Mouse (Mus musculus): ENCODE results near the gene Smg9. TPM values are rescaled to one million over a fixed set of nuclear protein-coding genes. Genes with fewer than 3 reads are reported as not detected.

The Smg9 gene
- polyA plus RNA-seq, 1 experiment: 34.9 TPM

DNA sequence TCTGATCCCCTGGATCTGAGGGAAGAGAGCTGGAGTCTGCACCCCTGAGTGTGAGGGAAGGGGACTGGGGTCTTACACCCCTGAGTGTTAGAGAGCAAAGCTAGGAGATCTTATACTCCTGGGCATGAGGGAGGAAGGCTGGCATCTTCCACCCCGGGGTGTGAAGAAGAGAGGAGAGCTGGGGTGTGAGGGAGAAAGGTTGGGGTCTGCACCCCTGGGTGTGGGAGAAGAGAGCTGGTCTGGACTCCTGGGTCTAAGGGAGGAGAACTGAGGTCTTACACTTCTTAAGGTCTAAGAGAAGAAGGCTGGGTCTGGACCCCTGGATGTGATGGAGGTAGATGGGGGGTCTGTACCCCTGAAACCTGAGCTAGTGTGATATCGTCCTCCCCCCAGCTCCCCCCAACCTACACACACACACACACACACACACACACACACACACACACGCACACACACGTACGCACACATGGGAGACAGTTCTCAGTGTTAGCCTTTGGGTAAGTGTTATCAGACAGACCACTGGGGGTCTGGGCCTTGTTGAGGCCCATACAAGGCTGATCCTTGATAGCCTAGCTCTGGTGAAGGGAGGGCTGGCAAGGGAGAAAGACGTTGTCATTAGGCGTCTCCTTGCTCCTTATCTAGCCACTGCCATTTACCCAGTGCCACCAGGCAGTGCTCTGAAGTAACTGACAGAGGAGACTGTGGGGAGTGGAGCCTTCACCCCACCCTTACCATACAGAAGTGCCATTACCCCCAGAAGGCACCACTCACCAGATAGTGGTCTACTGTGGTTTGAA, 28.2 kb upstream of the Smg9 start:
- H3K27me3 ChIP-seq (replicated peaks; ENCODE audit: control insufficient read depth, insufficient read depth, low read length): no peaks in the 10 kb centered on the region
- no peaks in the 10 kb centered on the region for H3K36me3 ChIP-seq (ENCODE audit: control insufficient read depth, insufficient read depth, low read length)
- H3K27ac ChIP-seq (ENCODE audit: insufficient read depth, low read depth, low read length): no peak overlapping the region
- no peaks in the 10 kb centered on the region for H3K4me1 ChIP-seq (ENCODE audit: control insufficient read depth, insufficient read depth, low read length)
- no peak for DNase-seq
- TF ChIP-seq POLR2A (IDR thresholded peaks at IDR 0.05; ENCODE audit: low read depth, low read length): no peak
- no peak for TF ChIP-seq CTCF (conservative IDR thresholded peaks at IDR 0.05; ENCODE audit: insufficient read depth, insufficient read length, low read depth, low read length)
- 75% methylated on average over 7 of the region's 7 CpGs for WGBS
- no peak overlapping the region for H3K4me3 ChIP-seq (ENCODE audit: insufficient read depth, low read depth, low read length)

DNA sequence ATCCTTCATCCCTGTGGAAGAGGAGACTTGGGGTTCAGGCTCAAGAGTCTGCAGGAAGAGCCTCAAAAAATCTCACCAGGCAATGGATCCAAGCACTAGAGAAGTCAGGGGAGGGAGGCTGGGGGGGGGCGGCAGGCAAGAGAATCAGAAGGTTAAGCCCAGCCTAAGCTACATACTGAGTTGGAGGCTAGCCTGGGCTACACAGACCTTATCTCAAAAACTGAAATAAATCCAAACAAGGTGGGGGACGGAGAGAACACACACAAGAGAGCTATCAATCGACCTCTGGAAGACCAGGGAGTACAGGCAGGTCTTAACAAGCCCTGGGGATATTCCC, 27.6 kb upstream of the Smg9 start:
- no peak for DNase-seq
- Histone ChIP-seq H3K36me3 (ENCODE audit: control insufficient read depth, insufficient read depth, low read length) (no peaks in the 10 kb centered on the region), H3K27me3 (replicated peaks; ENCODE audit: control insufficient read depth, insufficient read depth, low read length) (no peaks in the 10 kb centered on the region), H3K27ac (ENCODE audit: insufficient read depth, low read depth, low read length) (no peak overlapping the region), H3K4me1 (ENCODE audit: control insufficient read depth, insufficient read depth, low read length) (no peaks in the 10 kb centered on the region), H3K4me3 (ENCODE audit: insufficient read depth, low read depth, low read length) (no peak overlapping the region)
- 69% methylated on average over 3 of the region's 3 CpGs for WGBS
- no peak for TF ChIP-seq POLR2A (IDR thresholded peaks at IDR 0.05; ENCODE audit: low read depth, low read length)
- TF ChIP-seq CTCF (conservative IDR thresholded peaks at IDR 0.05; ENCODE audit: insufficient read depth, insufficient read length, low read depth, low read length): no peak

DNA sequence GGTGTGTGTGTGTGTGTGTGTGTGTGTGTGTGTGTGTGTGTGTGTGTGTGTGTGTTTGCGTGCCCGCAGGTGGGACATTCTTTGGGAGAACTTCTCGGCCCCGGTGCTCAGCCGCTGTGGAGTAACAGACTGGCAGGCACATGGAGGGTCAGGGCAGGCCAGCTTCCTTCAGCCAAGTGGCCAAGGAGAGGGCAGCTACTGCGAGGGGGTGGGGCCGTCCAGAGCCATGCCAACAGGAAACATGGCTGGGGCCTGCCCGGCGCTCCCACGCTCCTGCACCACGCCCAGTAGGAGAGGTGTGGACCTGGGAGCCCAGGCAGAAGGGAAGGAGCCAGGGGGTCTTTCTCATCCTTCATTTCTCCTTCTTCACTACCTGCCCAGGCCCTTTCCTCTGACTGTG, 27.1 kb upstream of the Smg9 start:
- H3K4me1 ChIP-seq (ENCODE audit: control insufficient read depth, insufficient read depth, low read length): no peaks in the 10 kb centered on the region
- no peak overlapping the region for H3K4me3 ChIP-seq (ENCODE audit: insufficient read depth, low read depth, low read length)
- DNase-seq: no peak
- no peak overlapping the region for H3K27ac ChIP-seq (ENCODE audit: insufficient read depth, low read depth, low read length)
- H3K27me3 ChIP-seq (replicated peaks; ENCODE audit: control insufficient read depth, insufficient read depth, low read length): no peaks in the 10 kb centered on the region
- no peak for TF ChIP-seq POLR2A (IDR thresholded peaks at IDR 0.05; ENCODE audit: low read depth, low read length)
- no peaks in the 10 kb centered on the region for H3K36me3 ChIP-seq (ENCODE audit: control insufficient read depth, insufficient read depth, low read length)
- 51% methylated on average over 11 of the region's 11 CpGs for WGBS

DNA sequence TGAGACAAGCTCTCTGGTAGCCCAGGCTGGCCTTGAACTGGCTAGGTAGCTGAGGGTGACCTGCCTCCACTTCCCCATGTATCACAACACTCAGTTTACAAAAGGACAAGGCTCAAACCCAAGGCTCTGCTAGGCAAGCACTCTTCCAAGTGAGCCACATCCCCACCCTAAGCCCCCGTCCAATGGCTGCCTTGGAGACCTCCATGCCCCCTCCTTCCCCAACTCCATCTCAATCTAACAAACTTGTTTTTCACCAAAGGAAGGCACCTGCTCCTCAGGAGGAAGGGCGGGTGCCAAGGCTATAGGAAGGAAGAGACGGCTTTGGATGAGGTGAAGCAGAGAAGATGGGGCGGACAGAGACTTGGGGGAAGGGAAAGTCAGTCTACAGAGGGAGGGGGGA, 26.6 kb upstream of the Smg9 start:
- WGBS: 74% methylated on average over 4 of the region's 4 CpGs
- no peaks in the 10 kb centered on the region for H3K36me3 ChIP-seq (ENCODE audit: control insufficient read depth, insufficient read depth, low read length)
- no peak for TF ChIP-seq CTCF (conservative IDR thresholded peaks at IDR 0.05; ENCODE audit: insufficient read depth, insufficient read length, low read depth, low read length)
- no peak for TF ChIP-seq POLR2A (IDR thresholded peaks at IDR 0.05; ENCODE audit: low read depth, low read length)
- H3K4me3 ChIP-seq (ENCODE audit: insufficient read depth, low read depth, low read length): no peak overlapping the region
- no peaks in the 10 kb centered on the region for H3K27me3 ChIP-seq (replicated peaks; ENCODE audit: control insufficient read depth, insufficient read depth, low read length)
- no peak for DNase-seq
- no peaks in the 10 kb centered on the region for H3K4me1 ChIP-seq (ENCODE audit: control insufficient read depth, insufficient read depth, low read length)
- no peak overlapping the region for H3K27ac ChIP-seq (ENCODE audit: insufficient read depth, low read depth, low read length)

DNA sequence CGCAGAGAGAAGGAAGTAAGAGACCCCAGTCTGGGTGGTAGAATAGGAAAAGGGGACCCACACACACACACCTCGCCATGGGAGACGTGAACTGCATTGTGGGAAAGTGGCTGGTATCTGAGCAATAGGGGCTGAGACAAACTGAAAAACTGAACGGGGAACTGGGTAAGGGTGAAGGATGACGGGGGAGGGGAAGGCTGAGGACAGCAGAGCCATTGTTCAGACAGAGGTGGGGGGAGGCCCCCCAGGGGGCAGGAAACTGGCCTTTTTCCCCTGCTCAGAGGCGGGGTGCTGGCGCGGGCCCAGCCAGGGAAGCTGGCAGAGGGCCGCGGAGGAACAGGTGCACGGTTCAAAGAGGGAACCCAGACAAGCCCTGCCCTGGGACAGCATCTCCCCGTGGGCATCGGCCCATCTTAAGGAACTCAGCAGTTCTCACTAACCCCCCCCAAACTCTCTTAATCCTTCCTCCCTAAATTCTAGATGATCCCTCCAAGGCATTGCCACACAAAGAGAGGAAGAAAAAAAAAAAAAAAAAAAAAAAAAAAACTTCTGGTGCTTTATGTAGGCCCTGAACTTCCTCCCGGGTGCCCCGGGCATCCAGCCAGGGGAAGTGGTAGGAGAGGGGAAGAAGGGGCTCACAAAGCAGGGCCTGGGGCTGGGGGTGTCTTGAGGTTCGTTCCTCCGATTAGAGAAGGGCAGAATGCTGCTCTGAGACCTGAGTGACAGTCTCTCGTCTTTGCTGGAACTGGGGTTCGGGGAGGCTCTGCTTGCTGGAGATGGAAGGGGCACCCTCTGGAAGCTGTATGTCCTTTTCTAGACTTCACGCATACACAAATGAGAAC, 25.7 kb upstream of the Smg9 start:
- peak; percentile 43 for DNase-seq
- TF ChIP-seq CTCF (conservative IDR thresholded peaks at IDR 0.05; ENCODE audit: insufficient read depth, insufficient read length, low read depth, low read length) (no peak), POLR2A (IDR thresholded peaks at IDR 0.05; ENCODE audit: low read depth, low read length) (no peak)
- Histone ChIP-seq H3K4me1 (ENCODE audit: control insufficient read depth, insufficient read depth, low read length) (no peaks in the 10 kb centered on the region), H3K27ac (ENCODE audit: insufficient read depth, low read depth, low read length) (no peak overlapping the region), H3K4me3 (ENCODE audit: insufficient read depth, low read depth, low read length) (no peak overlapping the region), H3K27me3 (replicated peaks; ENCODE audit: control insufficient read depth, insufficient read depth, low read length) (no peaks in the 10 kb centered on the region), H3K36me3 (ENCODE audit: control insufficient read depth, insufficient read depth, low read length) (no peaks in the 10 kb centered on the region)
- WGBS: 41% methylated on average over 20 of the region's 20 CpGs

DNA sequence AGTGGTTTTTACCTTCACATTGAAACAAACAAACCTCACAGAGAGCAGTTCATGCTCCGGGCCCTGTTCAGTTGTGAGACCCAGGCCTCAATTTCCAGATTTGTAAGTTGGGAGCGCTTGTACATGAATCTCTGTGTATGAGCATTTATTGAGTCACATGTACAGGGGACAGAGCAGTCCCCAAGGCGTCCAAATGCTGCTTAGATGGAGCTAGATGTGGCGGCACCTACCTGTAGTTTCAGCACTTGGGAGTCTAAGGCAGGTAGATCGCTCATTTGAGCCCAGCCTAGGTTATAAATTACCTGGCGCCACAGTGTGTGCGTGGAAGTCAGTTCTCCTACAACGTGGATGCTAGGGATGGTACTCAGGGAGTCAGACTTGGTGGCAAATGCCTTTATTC, 23.0 kb upstream of the Smg9 start:
- DNase-seq: no peak
- no peak for TF ChIP-seq CTCF (conservative IDR thresholded peaks at IDR 0.05; ENCODE audit: insufficient read depth, insufficient read length, low read depth, low read length)
- TF ChIP-seq POLR2A (IDR thresholded peaks at IDR 0.05; ENCODE audit: low read depth, low read length): no peak
- Histone ChIP-seq H3K27ac (ENCODE audit: insufficient read depth, low read depth, low read length) (no peak overlapping the region), H3K36me3 (ENCODE audit: control insufficient read depth, insufficient read depth, low read length) (no peaks in the 10 kb centered on the region), H3K4me3 (ENCODE audit: insufficient read depth, low read depth, low read length) (no peak overlapping the region), H3K4me1 (ENCODE audit: control insufficient read depth, insufficient read depth, low read length) (no peaks in the 10 kb centered on the region), H3K27me3 (replicated peaks; ENCODE audit: control insufficient read depth, insufficient read depth, low read length) (no peaks in the 10 kb centered on the region)
- WGBS: 85% methylated on average over 8 of the region's 8 CpGs

DNA sequence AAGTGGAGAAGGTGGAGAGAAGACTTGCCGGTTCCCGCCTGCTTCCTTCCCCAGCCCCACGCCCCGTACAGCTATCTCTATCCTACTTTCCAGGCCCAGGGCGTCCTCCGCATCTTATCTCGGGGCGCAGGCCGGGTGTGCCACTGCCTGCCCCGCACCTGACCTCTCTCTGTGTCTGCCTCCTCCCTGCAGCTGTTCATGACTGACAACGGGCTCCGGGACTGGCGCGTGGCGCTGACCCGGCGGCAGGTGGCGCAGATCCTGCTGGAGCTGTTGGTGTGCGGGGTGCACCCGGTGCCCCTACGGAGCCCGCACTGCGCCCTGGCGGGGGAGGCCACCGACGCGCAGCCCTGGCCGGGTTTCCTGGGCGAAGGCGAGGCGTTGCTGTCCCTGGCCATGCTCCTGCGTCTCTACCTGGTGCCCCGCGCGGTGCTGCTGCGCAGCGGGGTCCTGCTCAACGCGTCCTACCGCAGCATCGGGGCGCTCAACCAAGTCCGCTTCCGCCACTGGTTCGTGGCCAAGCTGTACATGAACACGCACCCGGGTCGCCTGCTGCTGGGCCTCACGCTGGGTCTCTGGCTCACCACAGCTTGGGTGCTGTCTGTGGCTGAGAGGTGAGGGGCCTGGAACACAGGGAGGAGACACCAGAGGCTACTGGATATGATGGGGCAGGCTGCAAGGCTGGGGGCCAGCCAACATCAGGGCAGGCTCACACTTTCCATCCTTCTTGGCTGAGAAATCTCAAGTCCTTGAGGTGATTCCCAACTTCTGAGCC, 22.1 kb upstream of the Smg9 start:
- 14% methylated on average over 49 of the region's 49 CpGs for WGBS
- H3K4me3 ChIP-seq (ENCODE audit: insufficient read depth, low read depth, low read length): no peak overlapping the region

More for the DNA sequence above, 22.1 kb upstream of the Smg9 start:
- DNase-seq: peak; percentile 26
- Histone ChIP-seq H3K36me3 (ENCODE audit: control insufficient read depth, insufficient read depth, low read length) (no peaks in the 10 kb centered on the region), H3K4me1 (ENCODE audit: control insufficient read depth, insufficient read depth, low read length) (no peaks in the 10 kb centered on the region), H3K27me3 (replicated peaks; ENCODE audit: control insufficient read depth, insufficient read depth, low read length) (no peaks in the 10 kb centered on the region), H3K27ac (ENCODE audit: insufficient read depth, low read depth, low read length) (no peak overlapping the region)
- TF ChIP-seq CTCF (conservative IDR thresholded peaks at IDR 0.05; ENCODE audit: insufficient read depth, insufficient read length, low read depth, low read length) (no peak), POLR2A (IDR thresholded peaks at IDR 0.05; ENCODE audit: low read depth, low read length) (no peak)
